Mouse (Mus musculus): ENCODE results near the gene Ston2. TPM values are rescaled to one million over a fixed set of nuclear protein-coding genes. Genes with fewer than 3 reads are reported as not detected.

Gene Ston2
- total and polyA plus RNA-seq, 3 experiments = 33.4 to 110 (median 74.5) TPM

DNA sequence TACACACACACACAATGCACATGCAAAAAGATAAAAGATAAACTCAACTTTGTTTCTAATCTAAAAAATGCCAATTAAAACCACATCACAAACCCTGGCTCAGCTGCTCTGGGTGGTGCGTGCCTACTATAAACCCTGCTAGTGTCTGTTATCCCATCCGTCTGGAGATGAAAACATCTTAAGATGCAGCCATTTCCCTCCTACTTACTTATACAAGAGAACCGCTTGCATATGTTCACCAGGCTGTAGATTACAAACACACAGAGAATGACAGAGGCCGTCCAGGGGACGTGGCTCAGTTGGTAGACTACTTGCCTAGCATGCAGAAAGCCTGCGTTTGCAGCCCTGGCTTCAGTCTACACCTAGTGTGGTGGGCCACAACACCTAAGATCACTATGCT, 64.3 kb downstream of the Ston2 start:
- no peak for ATAC-seq (ENCODE audit: extremely low read depth, insufficient number of reproducible peaks, low FRiP score, poor library complexity, severe bottlenecking)
- Histone ChIP-seq H3K36me3 (replicated peaks) (peaks cover 46% of the 10 kb centered on the region), H3K4me1 (ENCODE audit: insufficient read depth, low read depth, low read length) (peaks cover 22% of the 10 kb centered on the region), H3K4me3 (ENCODE audit: low read depth, low read length) (no peak overlapping the region), H3K9me3 (replicated peaks) (no peaks in the 10 kb centered on the region), H3K27me3 (ENCODE audit: insufficient read depth, low read length) (no peaks in the 10 kb centered on the region)
- no peak for TF ChIP-seq GATA1 (IDR thresholded peaks at IDR 0.05; ENCODE audit: borderline replicate concordance, low read length)
- TF ChIP-seq POLR2AphosphoS5 (IDR thresholded peaks at IDR 0.05; ENCODE audit: insufficient replicate concordance, low read depth, low read length) = no peak
- no peak for DNase-seq (ENCODE audit: low spot score)

DNA sequence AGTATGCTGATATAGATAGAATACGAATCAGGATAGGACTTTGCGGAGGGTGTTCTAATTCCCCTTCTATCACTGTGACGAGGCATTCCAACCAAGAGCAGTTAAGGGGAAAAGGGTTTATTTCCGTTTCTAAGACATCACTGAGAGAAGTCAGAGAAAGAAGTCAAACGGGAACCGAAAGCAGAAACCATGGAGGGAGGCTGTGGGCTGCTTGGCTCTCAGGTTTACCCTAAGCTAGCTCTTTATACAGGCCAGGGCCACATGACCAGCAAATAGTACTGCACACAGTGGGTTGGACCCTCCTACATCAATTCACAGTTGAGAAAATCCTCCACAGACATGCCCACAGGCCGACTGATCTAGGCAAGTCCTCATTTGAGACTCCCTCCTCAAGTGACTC, 69.1 kb downstream of the Ston2 start:
- Histone ChIP-seq H3K4me3 (ENCODE audit: low read depth, low read length) (no peak overlapping the region), H3K27me3 (ENCODE audit: insufficient read depth, low read length) (no peaks in the 10 kb centered on the region), H3K4me1 (ENCODE audit: insufficient read depth, low read depth, low read length) (peaks cover 7% of the 10 kb centered on the region), H3K36me3 (replicated peaks) (peaks cover 24% of the 10 kb centered on the region), H3K9me3 (replicated peaks) (no peaks in the 10 kb centered on the region)
- no peak for TF ChIP-seq GATA1 (IDR thresholded peaks at IDR 0.05; ENCODE audit: borderline replicate concordance, low read length)
- no peak for TF ChIP-seq POLR2AphosphoS5 (IDR thresholded peaks at IDR 0.05; ENCODE audit: insufficient replicate concordance, low read depth, low read length)
- no peak for TF ChIP-seq CTCF (IDR thresholded peaks at IDR 0.05; ENCODE audit: low read depth, low read length)
- TF ChIP-seq TAL1 (conservative IDR thresholded peaks at IDR 0.05; ENCODE audit: low read depth, low read length) = no peak
- TF ChIP-seq GATA2 (IDR thresholded peaks at IDR 0.05; ENCODE audit: borderline replicate concordance, low read depth, low read length) = no peak
- DNase-seq (ENCODE audit: low spot score) (no peak), ATAC-seq (ENCODE audit: extremely low read depth, insufficient number of reproducible peaks, low FRiP score, poor library complexity, severe bottlenecking) (no peak)

DNA sequence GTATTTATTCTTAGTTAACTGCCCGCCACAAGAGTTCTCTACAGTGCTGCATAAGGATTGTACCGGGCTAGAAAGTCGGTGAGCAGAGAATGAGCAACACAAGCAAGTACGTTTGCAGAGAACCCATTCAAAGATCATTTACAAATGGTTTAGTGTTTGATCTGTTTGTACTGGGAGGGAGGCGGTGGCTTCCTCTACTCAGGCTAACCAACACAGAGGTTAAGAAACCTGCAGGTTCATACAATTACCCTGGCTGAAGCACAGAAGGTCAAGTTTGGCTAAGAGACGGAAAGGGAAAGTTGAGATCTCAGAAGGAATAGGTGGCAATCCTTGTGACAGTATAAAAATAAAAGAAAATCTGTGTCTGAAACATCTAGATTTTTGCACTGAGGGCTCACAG, 72.5 kb downstream of the Ston2 start:
- Histone ChIP-seq H3K27me3 (ENCODE audit: insufficient read depth, low read length) (no peaks in the 10 kb centered on the region), H3K4me1 (ENCODE audit: insufficient read depth, low read depth, low read length) (peaks cover 5% of the 10 kb centered on the region), H3K36me3 (replicated peaks) (peaks cover 46% of the 10 kb centered on the region), H3K4me3 (ENCODE audit: low read depth, low read length) (no peak overlapping the region), H3K9me3 (replicated peaks) (no peaks in the 10 kb centered on the region)
- TF ChIP-seq GATA1 (IDR thresholded peaks at IDR 0.05; ENCODE audit: borderline replicate concordance, low read length) (no peak), TAL1 (conservative IDR thresholded peaks at IDR 0.05; ENCODE audit: low read depth, low read length) (no peak), CTCF (IDR thresholded peaks at IDR 0.05; ENCODE audit: low read depth, low read length) (no peak), GATA2 (IDR thresholded peaks at IDR 0.05; ENCODE audit: borderline replicate concordance, low read depth, low read length) (no peak), POLR2AphosphoS5 (IDR thresholded peaks at IDR 0.05; ENCODE audit: insufficient replicate concordance, low read depth, low read length) (no peak)
- ATAC-seq (ENCODE audit: extremely low read depth, insufficient number of reproducible peaks, low FRiP score, poor library complexity, severe bottlenecking) (no peak), DNase-seq (ENCODE audit: low spot score) (no peak)

DNA sequence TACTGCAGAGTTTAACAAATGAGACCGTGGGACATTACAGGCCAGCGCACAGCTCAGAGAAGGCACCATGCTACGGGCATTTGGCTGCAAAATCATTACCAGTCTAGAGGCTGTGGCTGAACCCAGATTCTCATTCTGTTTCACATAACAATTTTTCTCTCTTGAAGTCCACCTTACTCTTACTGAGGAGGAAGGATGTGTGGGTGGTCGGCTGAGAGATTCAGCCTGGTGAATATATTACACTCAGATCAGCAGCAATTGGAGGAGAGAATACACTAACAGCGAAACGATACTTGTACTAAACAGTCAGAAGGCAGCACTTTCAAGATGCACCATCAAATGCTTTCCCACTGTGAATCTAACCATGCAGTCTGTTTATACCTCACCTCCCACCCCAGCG, 74.8 kb downstream of the Ston2 start:
- Histone ChIP-seq H3K4me3 (ENCODE audit: low read depth, low read length) (no peak overlapping the region), H3K4me1 (ENCODE audit: insufficient read depth, low read depth, low read length) (peaks cover 5% of the 10 kb centered on the region), H3K36me3 (replicated peaks) (peaks cover 52% of the 10 kb centered on the region), H3K9me3 (replicated peaks) (no peaks in the 10 kb centered on the region), H3K27me3 (ENCODE audit: insufficient read depth, low read length) (no peaks in the 10 kb centered on the region)
- TF ChIP-seq GATA2 (IDR thresholded peaks at IDR 0.05; ENCODE audit: borderline replicate concordance, low read depth, low read length) (no peak), TAL1 (conservative IDR thresholded peaks at IDR 0.05; ENCODE audit: low read depth, low read length) (no peak), CTCF (IDR thresholded peaks at IDR 0.05; ENCODE audit: low read depth, low read length) (no peak), GATA1 (IDR thresholded peaks at IDR 0.05; ENCODE audit: borderline replicate concordance, low read length) (no peak), POLR2AphosphoS5 (IDR thresholded peaks at IDR 0.05; ENCODE audit: insufficient replicate concordance, low read depth, low read length) (no peak)
- ATAC-seq (ENCODE audit: extremely low read depth, insufficient number of reproducible peaks, low FRiP score, poor library complexity, severe bottlenecking) (no peak), DNase-seq (ENCODE audit: low spot score) (no peak)

DNA sequence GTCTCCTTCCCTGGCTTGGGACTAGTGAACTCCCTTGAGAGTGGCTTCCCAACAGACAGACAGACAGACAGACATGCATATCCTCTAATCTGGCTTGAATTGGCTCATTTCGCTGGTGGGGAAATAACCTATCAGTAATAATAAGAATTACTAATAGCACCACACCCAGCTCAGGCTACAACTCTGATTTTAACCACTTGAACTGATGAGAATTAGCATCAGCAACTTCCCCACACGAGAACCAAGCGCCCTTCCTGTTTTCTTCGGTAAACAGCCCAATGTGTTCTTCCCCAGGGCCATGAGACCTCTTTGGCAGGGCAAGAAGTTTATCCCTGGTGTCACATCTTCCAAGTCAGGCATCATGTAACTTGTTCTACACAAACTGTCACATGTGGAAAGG, 76.5 kb downstream of the Ston2 start:
- TF ChIP-seq CTCF (IDR thresholded peaks at IDR 0.05; ENCODE audit: low read depth, low read length) = no peak
- no peak for TF ChIP-seq GATA1 (IDR thresholded peaks at IDR 0.05; ENCODE audit: borderline replicate concordance, low read length)
- TF ChIP-seq TAL1 (conservative IDR thresholded peaks at IDR 0.05; ENCODE audit: low read depth, low read length) = no peak
- no peak for TF ChIP-seq GATA2 (IDR thresholded peaks at IDR 0.05; ENCODE audit: borderline replicate concordance, low read depth, low read length)
- TF ChIP-seq POLR2AphosphoS5 (IDR thresholded peaks at IDR 0.05; ENCODE audit: insufficient replicate concordance, low read depth, low read length) = no peak
- H3K36me3 ChIP-seq (replicated peaks) = peaks cover 61% of the 10 kb centered on the region
- H3K27me3 ChIP-seq (ENCODE audit: insufficient read depth, low read length) = no peaks in the 10 kb centered on the region
- no peaks in the 10 kb centered on the region for H3K9me3 ChIP-seq (replicated peaks)
- peaks cover 12% of the 10 kb centered on the region for H3K4me1 ChIP-seq (ENCODE audit: insufficient read depth, low read depth, low read length)
- ATAC-seq (ENCODE audit: extremely low read depth, insufficient number of reproducible peaks, low FRiP score, poor library complexity, severe bottlenecking) (no peak), DNase-seq (ENCODE audit: low spot score) (no peak)
- H3K4me3 ChIP-seq (ENCODE audit: low read depth, low read length) = no peak overlapping the region

DNA sequence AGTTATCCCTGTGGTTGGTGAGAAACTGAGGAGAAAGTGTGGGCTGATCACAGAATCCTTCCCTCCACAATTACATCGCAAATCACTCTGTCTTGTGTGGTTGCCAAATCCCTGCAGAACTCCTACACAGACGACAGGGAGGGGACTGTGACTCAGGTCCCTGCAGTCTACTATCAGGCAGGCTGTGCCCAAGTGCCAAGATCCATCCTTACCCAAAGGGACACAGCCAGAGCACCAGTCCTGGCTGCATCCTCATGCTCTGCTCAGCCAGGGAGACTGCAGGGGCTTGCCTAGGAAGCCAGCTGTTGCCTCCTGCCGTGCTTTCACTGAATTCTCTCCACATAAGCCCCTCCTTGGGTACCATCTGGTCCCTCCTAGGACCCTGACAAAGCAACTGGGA, 77.3 kb downstream of the Ston2 start:
- H3K4me1 ChIP-seq (ENCODE audit: insufficient read depth, low read depth, low read length) = peaks cover 12% of the 10 kb centered on the region
- TF ChIP-seq TAL1 (conservative IDR thresholded peaks at IDR 0.05; ENCODE audit: low read depth, low read length) (no peak), POLR2AphosphoS5 (IDR thresholded peaks at IDR 0.05; ENCODE audit: insufficient replicate concordance, low read depth, low read length) (no peak), CTCF (IDR thresholded peaks at IDR 0.05; ENCODE audit: low read depth, low read length) (no peak), GATA2 (IDR thresholded peaks at IDR 0.05; ENCODE audit: borderline replicate concordance, low read depth, low read length) (no peak), GATA1 (IDR thresholded peaks at IDR 0.05; ENCODE audit: borderline replicate concordance, low read length) (no peak)
- no peaks in the 10 kb centered on the region for H3K27me3 ChIP-seq (ENCODE audit: insufficient read depth, low read length)
- H3K36me3 ChIP-seq (replicated peaks) = peaks cover 69% of the 10 kb centered on the region
- H3K4me3 ChIP-seq (ENCODE audit: low read depth, low read length) = no peak overlapping the region
- DNase-seq (ENCODE audit: low spot score) = no peak
- ATAC-seq (ENCODE audit: extremely low read depth, insufficient number of reproducible peaks, low FRiP score, poor library complexity, severe bottlenecking) = no peak
- no peaks in the 10 kb centered on the region for H3K9me3 ChIP-seq (replicated peaks)

DNA sequence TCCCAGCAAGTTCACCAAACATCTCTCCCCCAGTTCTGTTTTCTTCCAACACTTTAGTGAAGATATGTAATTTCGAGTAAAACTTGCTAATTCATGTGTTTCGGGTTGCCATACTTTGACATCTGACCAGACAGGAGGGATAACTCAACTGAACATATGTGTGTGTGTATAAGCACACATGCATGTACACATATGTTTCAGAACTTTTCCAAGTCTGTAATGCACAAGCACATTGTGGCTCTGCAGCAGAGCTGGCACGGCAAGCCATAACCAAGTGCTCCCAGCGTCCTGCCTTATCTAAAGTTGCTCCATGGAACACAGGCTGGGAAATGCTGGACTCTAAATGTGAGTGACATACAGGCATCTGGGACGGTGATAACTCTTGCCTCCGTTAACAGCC, 78.6 kb downstream of the Ston2 start:
- no peak for TF ChIP-seq TAL1 (conservative IDR thresholded peaks at IDR 0.05; ENCODE audit: low read depth, low read length)
- no peak for TF ChIP-seq GATA1 (IDR thresholded peaks at IDR 0.05; ENCODE audit: borderline replicate concordance, low read length)
- no peak for TF ChIP-seq CTCF (IDR thresholded peaks at IDR 0.05; ENCODE audit: low read depth, low read length)
- TF ChIP-seq POLR2AphosphoS5 (IDR thresholded peaks at IDR 0.05; ENCODE audit: insufficient replicate concordance, low read depth, low read length) = no peak
- TF ChIP-seq GATA2 (IDR thresholded peaks at IDR 0.05; ENCODE audit: borderline replicate concordance, low read depth, low read length) = no peak
- Histone ChIP-seq H3K27me3 (ENCODE audit: insufficient read depth, low read length) (no peaks in the 10 kb centered on the region), H3K4me3 (ENCODE audit: low read depth, low read length) (no peak overlapping the region), H3K36me3 (replicated peaks) (peaks cover 77% of the 10 kb centered on the region), H3K4me1 (ENCODE audit: insufficient read depth, low read depth, low read length) (peaks cover 12% of the 10 kb centered on the region), H3K9me3 (replicated peaks) (no peaks in the 10 kb centered on the region)
- no peak for ATAC-seq (ENCODE audit: extremely low read depth, insufficient number of reproducible peaks, low FRiP score, poor library complexity, severe bottlenecking)
- no peak for DNase-seq (ENCODE audit: low spot score)

Measured in G1E (cell line).